Mouse (Mus musculus) lung, postnatal 36 days (tissue): Measurements from ENCODE around the gene Nrp2.
A peak's percentile ranks its signal among the peaks of the same experiment; 100 is the strongest.

ENCODE experiments used
- DNase-seq: peaks from one replicate; pipeline ENCODE4 v3.0.0; 2022; ENCODE audit warnings: mixed read lengths

Nrp2 gene

GRCm38 (mm10) chr1:62787546-62787945 lies 84.5 kb downstream of the Nrp2 start:
- no peak for DNase-seq

DNA sequence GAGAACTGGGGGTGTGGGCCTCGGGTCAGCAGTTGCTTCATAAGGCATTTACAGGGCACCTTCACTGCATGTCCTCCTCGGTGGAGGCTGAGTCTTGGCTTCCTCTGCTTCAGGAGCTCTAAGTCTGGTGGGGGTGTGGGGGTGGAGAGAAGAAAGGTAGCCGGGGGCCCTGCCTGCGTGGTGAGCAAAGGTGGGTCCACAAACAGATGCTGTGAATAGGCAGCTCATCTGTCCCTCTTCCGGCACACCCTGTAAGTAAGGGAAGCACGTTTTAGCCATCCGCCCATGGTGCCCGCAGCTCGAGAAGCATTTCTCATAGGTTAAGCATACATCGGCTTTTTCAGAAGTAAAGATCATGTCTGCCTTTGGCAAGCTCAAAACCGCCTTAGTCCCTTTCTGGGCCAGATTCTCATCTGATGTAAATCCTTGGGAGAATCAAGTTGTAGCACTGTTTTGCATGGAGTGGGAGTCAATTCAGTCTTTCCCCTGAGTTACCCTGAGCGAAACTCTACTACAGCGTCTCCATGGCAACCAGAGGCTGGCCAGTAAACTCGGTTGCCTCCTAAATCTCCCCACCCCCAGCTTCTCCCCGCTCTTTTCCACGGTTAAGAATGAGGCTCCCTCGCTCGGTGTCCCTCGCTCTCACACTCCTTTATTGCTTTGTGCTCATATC lies 91.3 kb downstream of the Nrp2 start:
- DNase-seq: peak; percentile 33

DNA sequence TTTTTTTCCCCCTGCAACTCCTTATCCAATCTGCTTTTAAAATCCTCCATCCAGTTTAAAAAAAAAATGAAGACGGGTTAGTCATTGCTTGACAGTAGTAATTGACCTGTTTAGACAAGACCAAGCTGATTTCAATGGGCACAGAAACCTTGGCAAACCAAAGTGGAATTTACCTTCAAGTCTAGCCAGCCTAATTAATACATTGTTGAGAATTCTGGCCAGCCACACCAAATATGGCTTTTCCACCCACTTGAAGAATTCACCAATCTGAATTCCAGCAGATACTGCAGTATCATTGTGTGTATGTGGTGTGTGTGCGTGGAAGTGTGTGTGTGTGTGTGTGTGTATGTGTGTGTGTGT lies 91.8 kb downstream of the Nrp2 start:
- no peak for DNase-seq

DNA sequence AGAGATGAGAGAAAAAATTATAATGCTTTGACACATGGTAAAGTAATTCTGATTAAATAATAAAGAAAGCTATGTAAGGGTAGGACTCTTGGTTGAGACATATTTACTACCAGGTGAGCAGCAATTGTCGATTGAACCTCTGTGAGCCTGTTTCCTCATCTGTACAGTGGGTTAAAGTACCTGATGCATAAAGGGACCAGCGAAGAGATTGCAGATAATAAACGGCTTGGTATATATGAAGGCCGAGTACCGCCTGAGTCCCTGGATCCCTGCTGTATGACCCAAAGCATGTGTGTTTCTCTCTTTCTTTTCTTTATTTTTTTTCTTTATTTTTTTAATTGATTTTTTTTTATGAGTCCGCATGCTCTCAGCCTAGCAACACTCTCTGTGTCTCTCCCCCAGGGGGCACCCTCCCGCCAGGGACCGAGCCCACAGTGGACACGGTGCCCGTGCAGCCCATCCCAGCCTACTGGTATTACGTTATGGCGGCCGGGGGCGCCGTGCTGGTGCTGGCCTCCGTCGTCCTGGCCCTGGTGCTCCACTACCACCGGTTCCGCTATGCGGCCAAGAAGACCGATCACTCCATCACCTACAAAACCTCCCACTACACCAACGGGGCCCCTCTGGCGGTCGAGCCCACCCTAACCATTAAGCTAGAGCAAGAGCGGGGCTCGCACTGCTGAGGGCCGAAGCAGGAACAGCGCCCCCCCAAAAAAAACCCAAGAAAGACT lies 92.4 kb downstream of the Nrp2 start:
- peak; percentile 69 for DNase-seq

DNA sequence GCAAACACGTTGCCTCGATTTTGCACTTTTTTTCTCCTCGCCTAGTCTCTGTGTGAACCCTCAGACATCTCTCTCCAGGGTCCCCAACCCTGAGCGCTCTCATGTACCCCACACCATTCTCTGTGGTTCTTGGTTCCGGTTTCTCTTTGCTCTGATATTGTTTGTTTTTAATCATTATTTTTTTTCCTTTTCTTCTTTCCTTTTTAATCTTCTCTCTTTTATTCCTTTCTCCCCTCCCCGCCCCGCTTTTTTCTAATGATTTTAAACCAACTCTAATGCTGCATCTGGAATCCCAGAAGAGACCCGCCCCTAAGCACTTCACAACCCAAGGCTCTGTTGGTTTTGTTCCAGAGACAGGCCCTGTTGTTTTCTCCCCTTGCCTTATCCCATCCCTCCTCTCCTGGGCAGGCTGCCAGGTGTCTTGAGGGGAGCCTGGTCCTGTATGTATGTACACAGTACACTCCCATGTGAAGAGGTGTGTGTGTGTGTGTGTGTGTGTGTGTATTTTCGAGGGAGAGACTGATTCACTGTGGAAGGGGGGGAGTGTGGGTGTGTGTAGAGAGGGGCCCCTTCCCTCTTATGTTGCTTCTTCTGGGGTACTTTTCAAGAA lies 93.1 kb downstream of the Nrp2 start:
- DNase-seq: peak; percentile 49

DNA sequence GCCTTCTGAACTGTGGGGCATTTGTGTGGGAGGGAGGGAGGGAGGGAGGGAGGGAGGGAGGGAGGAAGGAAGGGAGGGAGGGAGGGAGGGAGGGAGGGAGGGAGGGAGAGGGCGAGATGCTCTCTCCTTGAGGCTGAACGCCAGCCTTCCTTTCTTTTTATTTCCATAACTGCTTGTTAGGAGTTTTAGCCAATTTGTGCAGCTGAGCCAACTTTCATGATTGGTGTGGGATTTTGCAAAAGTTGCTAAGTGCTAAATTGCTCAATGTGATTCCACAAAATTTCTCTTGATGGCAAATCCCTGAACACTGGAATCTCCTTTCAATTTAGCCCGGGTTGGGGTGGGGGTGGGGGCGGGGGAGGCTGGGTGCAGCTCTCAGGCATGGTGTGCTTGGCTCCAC lies 96.3 kb downstream of the Nrp2 start:
- DNase-seq: no peak

DNA sequence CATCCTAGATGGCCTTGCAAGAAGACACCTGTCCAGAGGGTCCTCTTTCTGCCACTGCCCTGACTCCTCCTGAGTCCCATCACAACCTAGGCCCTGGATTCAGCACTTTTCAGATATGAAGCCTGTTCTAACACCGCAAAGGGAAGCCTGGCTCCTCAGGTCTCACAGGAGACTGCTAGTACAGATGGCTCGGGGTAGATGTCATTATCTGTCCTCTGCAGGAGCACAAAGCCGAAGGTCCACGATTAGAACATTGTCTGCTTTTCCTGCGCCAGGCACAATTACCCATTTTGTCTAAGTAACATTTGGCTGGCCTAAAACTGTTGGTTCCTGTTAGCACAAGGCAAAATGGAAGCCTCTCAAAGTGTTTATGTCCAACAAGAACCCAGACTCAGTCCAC lies 97.3 kb downstream of the Nrp2 start:
- DNase-seq: no peak

GRCm38 (mm10) chr1:62801429-62801828 lies 98.3 kb downstream of the Nrp2 start:
- no peak for DNase-seq

- no peak for DNase-seq
These were observed 98.8 kb downstream of the Nrp2 start for GRCm38 (mm10) chr1:62801842-62802241.

- DNase-seq: no peak
These were observed 100.5 kb downstream of the Nrp2 start for GRCm38 (mm10) chr1:62803544-62803943.

DNA sequence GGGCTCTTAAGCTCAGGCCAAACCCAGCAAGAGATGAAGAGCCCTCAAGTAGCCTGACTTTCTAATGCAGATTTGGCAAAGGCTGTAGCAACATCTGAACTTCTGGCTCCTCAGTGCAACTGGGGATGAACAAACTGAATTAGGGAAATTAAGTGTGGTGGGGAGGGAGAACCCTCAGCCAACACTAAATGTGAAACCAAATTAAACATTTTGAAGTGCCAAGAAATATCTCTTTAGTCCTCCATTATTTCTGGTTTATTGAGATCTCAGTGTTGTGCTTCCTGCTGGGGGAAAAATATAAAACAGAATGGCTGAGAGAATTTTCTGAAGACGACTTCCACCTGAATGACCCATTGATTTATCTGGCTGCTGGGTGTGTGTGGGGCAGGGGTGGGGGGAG lies 102.9 kb downstream of the Nrp2 start:
- DNase-seq: no peak

DNA sequence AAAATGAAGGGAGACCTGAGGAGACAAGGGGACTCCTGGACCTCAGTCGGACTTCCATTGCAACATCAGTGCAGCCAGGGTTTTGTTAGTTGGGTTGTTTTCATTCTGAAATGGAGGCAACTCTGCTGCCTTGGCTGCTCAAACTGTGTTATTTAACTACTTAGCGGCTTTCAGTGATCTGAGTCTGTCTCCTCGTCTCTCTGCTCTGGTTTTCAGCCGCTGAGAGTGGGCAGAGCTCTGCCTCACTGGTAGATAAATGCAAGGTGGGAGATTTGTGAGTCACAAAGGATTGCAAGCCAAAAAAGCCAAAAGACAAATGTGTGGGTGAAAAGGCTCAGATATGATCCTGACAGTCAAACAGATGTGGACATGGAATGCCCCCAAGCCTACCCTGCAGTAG lies 105.3 kb downstream of the Nrp2 start:
- peak; percentile 48 for DNase-seq

GRCm38 (mm10) chr1:62809601-62810228 lies 106.6 kb downstream of the Nrp2 start:
- no peak for DNase-seq

- no peak for DNase-seq
These were observed 108.1 kb downstream of the Nrp2 start for GRCm38 (mm10) chr1:62811141-62811540.

DNA sequence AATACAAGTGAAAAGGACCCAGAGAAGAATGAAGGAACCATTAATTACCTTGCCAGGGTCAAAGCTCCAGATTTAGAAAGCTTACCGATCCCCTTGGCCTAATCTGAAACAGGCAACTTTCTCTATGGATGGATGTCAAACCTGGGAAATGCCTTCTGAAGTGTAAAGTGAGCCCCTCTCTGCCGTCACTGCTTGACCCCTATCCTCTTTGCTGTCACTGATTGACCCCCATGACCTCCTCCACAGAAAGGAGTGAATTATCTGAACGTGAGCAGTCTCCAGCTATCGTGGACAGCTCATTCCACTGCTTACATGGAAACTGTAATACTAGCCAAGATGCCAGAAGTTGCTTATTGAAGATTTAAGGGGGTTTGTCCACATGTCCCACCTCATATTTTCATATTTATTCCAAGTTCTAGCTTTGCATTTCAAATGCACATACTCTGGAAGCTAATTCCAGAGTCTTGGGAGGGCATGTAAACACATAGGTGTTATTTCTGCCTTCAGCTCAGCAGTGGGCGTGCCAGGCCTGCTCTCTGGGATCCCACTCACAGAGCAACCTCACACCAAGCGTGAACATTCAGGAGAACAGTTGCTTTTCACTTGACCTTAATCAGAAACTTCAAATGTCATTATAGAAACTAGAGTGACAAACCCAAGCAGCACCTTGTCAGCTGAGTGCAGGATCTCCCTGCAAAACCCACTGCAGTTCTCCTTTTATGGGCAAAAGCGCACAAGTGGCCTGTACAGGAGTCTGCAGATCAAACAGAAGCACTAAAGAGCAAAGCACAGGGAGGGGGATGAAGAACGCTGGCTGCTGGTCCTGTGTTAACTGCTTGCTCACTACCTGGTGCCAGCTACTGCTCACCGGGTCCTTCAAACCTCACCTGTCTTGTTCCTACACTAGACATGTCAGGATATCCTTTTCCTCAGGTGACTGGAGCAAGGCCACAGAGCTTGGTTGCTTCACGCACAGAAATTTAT lies 109.9 kb downstream of the Nrp2 start:
- DNase-seq: no peak

- no peak for DNase-seq
These were observed 110.9 kb downstream of the Nrp2 start for GRCm38 (mm10) chr1:62813938-62814337.

DNA sequence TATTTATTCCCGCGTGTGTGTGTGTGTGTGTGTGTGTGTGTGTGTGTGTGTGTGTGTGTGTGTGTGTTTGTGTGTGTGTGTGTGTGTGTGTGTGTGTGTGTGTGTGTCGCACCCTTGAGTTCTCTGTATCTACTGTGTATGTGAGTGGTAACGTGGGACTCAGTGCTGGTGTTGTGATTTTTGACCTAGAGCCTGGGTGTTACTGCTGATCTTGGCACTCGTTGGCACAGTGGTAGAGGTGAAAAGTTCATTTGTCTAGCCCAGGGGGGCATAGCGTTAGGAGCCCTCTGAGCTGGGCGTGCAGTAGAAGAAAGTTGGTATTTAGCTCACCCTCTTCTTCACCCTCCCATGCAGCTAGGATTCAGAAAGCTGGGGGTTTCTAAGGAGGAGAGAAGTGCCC lies 114.5 kb downstream of the Nrp2 start:
- DNase-seq: no peak

- DNase-seq: no peak
These were observed 117.1 kb downstream of the Nrp2 start for GRCm38 (mm10) chr1:62820170-62820569.

GRCm38 (mm10) chr1:62821509-62822398 lies 118.7 kb downstream of the Nrp2 start:
- DNase-seq: no peak

DNA sequence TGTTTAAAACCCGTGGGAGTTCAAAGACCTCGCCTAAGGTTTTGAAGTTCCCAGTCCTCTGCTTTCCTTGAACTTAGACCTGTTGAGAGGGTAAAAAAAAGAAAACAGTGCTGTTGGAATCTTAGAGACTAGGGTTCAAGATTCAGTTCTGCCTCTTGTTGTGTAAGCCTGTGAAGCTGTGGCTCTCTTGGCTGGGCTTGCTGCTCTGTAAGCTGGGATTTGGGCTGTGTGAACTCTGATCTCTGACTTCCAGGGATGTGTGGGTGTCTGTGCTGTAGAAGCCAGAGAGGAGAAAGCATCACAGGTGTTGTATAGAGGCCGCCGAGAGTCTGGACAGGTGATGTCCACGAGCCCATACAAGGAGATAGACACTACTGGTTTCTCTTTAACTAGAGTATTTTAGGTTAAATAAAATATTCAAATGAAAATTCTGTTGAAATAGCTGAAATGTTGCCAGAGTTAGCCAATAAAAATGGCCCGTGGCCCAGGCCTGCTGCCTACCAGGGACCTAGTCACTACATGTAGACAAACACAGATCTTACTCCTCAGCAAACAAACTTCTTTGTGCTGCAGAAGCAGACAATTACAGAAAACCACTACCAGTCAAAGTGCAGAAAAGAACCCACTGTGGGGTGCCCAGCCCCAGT lies 120.6 kb downstream of the Nrp2 start:
- DNase-seq: peak; percentile 76
